Mouse (Mus musculus): Measurements from ENCODE around the gene Phtf2. TPM values are rescaled to one million over a fixed set of nuclear protein-coding genes. Genes with fewer than 3 reads are reported as not detected.
"Not testable (repeated sequence)": the region's sequence is repeated elsewhere in the genome, so short reads cannot be mapped to it uniquely, and the experiment has no call there.

Gene Phtf2
- polyA plus RNA-seq, 1 experiment = 1.0 TPM

DNA sequence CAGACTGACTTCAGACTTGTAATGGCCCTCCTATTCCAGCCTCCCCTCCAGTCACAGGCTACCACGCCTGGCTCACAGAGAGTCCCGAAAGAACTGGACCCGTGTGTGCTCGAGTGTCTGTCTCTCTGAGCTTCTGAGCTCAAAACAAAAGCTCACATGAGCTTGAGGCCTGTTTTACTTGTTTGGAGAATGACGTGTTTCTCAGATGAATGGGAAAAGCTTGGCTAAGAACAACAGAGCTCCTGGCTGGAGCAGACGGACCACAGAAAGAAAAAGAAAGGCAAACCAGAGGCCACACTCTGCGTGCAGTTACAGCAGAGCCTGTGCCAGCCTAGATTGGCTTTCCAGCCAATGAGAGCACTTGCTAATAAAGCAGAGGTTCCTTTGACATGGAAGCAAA lies 130.2 kb downstream of the Phtf2 start:
- Histone ChIP-seq H3K36me3 (replicated peaks; ENCODE audit: low read length) (no peaks in the 10 kb centered on the region), H3K4me3 (replicated peaks) (no peak overlapping the region), H3K4me1 (peaks cover 18% of the 10 kb centered on the region), H3K9me3 (0 out of 2 replicates have a peak, but pooled peaks cover 3% of the 10 kb centered on the region), H3K27me3 (replicated peaks) (peaks cover 4% of the 10 kb centered on the region)
- TF ChIP-seq GATA1 (IDR thresholded peaks at IDR 0.05; ENCODE audit: borderline replicate concordance, low read length) (no peak), FLI1 (IDR thresholded peaks at IDR 0.05; ENCODE audit: low read length) (no peak)

DNA sequence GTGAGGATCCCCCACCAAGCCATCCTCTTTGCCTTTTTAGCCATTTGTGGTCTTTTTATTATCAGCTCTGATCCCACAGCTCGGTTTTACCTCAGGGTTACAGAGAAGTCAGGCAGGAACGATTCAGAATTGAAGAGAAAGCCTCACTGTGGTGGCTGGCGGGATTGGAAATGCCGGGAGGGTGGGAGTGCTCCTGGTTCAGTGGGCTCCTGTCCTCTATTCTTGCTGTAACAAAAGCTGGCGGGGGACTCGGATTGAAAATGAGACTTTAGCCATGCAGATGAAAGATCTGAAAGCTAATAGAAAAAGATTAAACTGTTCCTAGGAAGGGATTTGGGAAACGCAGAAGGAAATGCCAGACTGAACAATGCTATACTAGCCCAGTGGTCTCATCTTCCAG lies 130.9 kb downstream of the Phtf2 start:
- Histone ChIP-seq H3K4me1 (peaks cover 18% of the 10 kb centered on the region), H3K27me3 (replicated peaks) (peaks cover 4% of the 10 kb centered on the region), H3K9me3 (0 out of 2 replicates have a peak, but pooled peaks cover 3% of the 10 kb centered on the region), H3K36me3 (replicated peaks; ENCODE audit: low read length) (no peaks in the 10 kb centered on the region), H3K4me3 (replicated peaks) (no peak overlapping the region)
- TF ChIP-seq GATA1 (IDR thresholded peaks at IDR 0.05; ENCODE audit: borderline replicate concordance, low read length) (no peak), FLI1 (IDR thresholded peaks at IDR 0.05; ENCODE audit: low read length) (no peak)

DNA sequence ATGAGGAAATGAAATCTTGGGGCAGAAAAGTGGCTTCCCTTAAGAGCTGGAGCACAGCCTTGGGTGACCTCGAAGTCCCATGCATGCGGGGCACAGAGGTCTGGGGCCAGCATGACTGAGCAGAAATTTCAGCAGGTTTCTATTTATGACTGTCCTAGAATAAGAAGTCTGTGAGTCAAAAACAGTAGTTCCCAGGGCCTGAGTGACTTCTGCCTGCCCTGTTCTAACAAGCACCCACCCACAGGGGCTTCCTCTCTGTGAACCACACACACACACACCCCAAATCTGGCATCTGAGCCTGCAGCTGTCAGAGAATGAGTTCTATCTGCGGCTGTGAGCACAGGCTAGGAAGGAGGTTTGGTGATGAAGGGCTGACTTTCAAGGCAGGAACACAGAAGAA lies 132.4 kb downstream of the Phtf2 start:
- H3K9me3 ChIP-seq = 0 out of 2 replicates have a peak, but pooled peaks cover 3% of the 10 kb centered on the region
- peaks cover 4% of the 10 kb centered on the region for H3K27me3 ChIP-seq (replicated peaks)
- H3K4me3 ChIP-seq (replicated peaks) = peak overlapping the region; percentile 29
- peaks cover 18% of the 10 kb centered on the region for H3K4me1 ChIP-seq
- no peak for TF ChIP-seq GATA1 (IDR thresholded peaks at IDR 0.05; ENCODE audit: borderline replicate concordance, low read length)
- TF ChIP-seq FLI1 (IDR thresholded peaks at IDR 0.05; ENCODE audit: low read length) = no peak
- H3K36me3 ChIP-seq (replicated peaks; ENCODE audit: low read length) = no peaks in the 10 kb centered on the region

DNA sequence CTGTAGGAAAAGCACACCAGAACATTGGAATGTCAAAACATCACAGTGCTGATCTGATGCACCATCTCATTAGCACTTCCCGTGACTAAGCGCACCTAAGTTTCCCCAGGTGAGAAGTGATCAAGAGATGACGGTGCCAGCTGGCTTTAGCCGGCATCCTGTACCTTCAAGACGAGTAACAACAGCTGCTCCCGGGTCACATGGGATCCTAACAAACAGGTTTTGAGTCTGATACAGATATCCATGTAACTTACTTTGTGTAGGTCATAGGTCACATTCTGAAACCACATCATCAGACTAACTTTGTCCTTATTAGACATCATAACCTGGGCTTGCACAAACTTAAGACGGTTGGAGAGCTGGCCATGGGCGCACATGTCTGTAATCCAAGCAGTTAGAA lies 133.1 kb downstream of the Phtf2 start:
- TF ChIP-seq GATA1 (IDR thresholded peaks at IDR 0.05; ENCODE audit: borderline replicate concordance, low read length) = no peak
- Histone ChIP-seq H3K36me3 (replicated peaks; ENCODE audit: low read length) (no peaks in the 10 kb centered on the region), H3K4me1 (peaks cover 18% of the 10 kb centered on the region), H3K4me3 (replicated peaks) (no peak overlapping the region), H3K27me3 (replicated peaks) (peaks cover 5% of the 10 kb centered on the region), H3K9me3 (0 out of 2 replicates have a peak, but pooled peaks cover 3% of the 10 kb centered on the region)

DNA sequence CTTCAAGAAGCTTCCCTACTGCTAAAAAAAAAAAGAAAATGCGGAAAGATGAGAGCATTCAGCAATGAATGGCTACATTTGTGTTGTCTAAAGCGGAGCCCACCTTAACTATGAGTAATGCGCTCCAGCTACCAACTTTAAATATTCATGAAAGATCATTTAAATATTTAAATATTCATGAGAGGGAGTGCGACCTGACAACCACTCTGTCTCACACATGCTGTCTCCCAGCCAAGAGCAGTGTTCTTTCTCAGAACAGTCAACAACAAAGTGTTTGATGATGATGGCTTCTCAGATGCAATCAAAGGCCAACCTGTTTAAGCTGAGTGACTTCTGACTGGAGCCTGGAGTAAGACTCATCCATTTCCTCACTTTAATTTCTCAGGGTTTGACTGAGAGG lies 133.8 kb downstream of the Phtf2 start:
- Histone ChIP-seq H3K9me3 (0 out of 2 replicates have a peak, but pooled peaks cover 3% of the 10 kb centered on the region), H3K36me3 (replicated peaks; ENCODE audit: low read length) (no peaks in the 10 kb centered on the region), H3K4me1 (peaks cover 18% of the 10 kb centered on the region), H3K27me3 (replicated peaks) (peaks cover 5% of the 10 kb centered on the region), H3K4me3 (replicated peaks) (no peak overlapping the region)
- TF ChIP-seq GATA1 (IDR thresholded peaks at IDR 0.05; ENCODE audit: borderline replicate concordance, low read length) (no peak), FLI1 (IDR thresholded peaks at IDR 0.05; ENCODE audit: low read length) (no peak)

DNA sequence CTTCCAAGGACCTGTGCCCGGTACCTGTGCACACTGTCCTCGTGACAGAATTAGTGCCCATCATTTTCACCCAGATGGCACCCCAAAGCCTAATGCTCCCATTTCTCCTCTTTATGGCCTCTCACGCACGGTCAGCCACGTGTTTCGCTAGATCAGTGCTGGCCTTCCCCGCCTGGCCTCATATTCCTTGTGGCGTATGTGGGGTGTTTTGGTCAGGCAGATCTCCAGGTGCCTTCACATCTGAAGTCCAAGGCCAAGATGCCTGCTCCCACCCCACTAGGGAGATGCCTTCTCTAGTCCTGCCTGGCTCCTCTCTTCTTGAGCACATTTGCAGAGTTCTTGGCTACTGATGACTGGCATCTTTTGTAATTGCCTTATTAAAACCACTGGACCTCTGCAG lies 140.0 kb downstream of the Phtf2 start:
- Histone ChIP-seq H3K4me3 (replicated peaks) (no peak overlapping the region), H3K9me3 (no peaks in the 10 kb centered on the region), H3K36me3 (replicated peaks; ENCODE audit: low read length) (no peaks in the 10 kb centered on the region), H3K4me1 (no peaks in the 10 kb centered on the region), H3K27me3 (replicated peaks) (peaks cover 3% of the 10 kb centered on the region)
- TF ChIP-seq FLI1 (IDR thresholded peaks at IDR 0.05; ENCODE audit: low read length) = no peak
- TF ChIP-seq GATA1 (IDR thresholded peaks at IDR 0.05; ENCODE audit: borderline replicate concordance, low read length) = no peak

DNA sequence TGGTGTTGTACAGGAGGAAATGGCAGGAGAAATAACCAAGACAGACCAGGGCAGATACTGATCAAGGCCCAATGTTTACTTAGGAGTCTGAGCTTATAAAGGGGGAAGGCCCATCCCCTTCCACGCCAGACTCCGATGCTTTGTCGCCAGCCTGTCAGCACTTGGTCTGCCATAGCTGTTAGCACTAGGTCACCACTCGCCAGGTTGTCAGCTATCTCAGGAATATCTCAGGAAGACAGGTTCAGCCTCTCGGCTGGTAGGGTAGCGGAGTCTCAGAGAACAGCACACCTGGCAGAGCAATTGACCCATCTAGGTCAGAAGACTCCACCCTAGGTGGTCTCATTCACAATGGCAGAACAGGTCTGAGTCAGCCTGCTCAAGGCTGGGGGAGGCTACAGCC lies 140.7 kb downstream of the Phtf2 start:
- Histone ChIP-seq H3K4me3 (replicated peaks) (no peak overlapping the region), H3K9me3 (no peaks in the 10 kb centered on the region), H3K36me3 (replicated peaks; ENCODE audit: low read length) (no peaks in the 10 kb centered on the region), H3K4me1 (no peaks in the 10 kb centered on the region), H3K27me3 (replicated peaks) (peaks cover 3% of the 10 kb centered on the region)
- TF ChIP-seq FLI1 (IDR thresholded peaks at IDR 0.05; ENCODE audit: low read length) = no peak
- no peak for TF ChIP-seq GATA1 (IDR thresholded peaks at IDR 0.05; ENCODE audit: borderline replicate concordance, low read length)

DNA sequence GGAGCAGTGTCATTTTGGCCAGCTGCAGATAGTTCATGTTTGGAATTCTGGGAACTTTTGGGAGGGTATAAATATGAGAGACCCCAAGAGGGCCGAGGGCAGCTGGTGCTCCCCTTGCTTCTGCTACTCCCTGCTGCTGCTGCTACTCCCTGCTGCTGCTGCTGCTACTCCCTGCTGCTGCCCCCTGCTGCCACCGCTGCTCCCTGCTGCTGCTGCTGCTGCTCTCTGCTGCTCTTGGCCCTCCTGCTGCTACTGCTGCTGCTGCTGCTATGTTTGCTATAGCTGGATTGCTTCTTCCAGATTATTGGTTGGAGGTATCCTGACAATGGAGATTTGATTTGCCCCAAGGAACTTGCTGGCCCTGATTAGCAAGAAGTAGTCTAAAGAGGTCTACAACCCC lies 143.1 kb downstream of the Phtf2 start:
- peaks cover 1% of the 10 kb centered on the region for H3K27me3 ChIP-seq (replicated peaks)
- peak overlapping the region; percentile 62 for H3K4me3 ChIP-seq (replicated peaks)
- no peaks in the 10 kb centered on the region for H3K9me3 ChIP-seq
- TF ChIP-seq FLI1 (IDR thresholded peaks at IDR 0.05; ENCODE audit: low read length) = no peak
- no peak for TF ChIP-seq GATA1 (IDR thresholded peaks at IDR 0.05; ENCODE audit: borderline replicate concordance, low read length)
- H3K36me3 ChIP-seq (replicated peaks; ENCODE audit: low read length) = no peaks in the 10 kb centered on the region
- H3K4me1 ChIP-seq = no peaks in the 10 kb centered on the region

DNA sequence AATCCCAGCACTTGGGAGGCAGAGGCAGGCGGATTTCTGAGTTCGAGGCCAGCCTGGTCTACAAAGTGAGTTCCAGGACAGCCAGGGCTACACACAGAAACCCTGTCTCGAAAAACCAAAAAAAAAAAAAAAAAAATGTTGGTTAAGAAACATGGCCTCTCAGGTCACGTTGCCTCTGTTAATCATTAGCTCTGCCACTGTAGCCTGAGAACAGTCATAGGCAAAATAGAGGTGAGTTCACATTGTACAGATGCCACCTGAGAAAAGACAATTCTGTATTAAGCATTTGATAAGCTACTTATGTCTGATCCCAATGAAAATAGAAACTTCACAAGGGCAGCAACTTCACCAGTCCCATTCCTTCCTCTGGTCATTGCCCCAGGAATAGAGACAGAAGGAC lies 158.7 kb downstream of the Phtf2 start:
- not testable (repeated sequence) for H3K4me1 ChIP-seq; H3K36me3 ChIP-seq (replicated peaks; ENCODE audit: low read length); H3K27me3 ChIP-seq (replicated peaks); H3K4me3 ChIP-seq (replicated peaks); H3K9me3 ChIP-seq

DNA sequence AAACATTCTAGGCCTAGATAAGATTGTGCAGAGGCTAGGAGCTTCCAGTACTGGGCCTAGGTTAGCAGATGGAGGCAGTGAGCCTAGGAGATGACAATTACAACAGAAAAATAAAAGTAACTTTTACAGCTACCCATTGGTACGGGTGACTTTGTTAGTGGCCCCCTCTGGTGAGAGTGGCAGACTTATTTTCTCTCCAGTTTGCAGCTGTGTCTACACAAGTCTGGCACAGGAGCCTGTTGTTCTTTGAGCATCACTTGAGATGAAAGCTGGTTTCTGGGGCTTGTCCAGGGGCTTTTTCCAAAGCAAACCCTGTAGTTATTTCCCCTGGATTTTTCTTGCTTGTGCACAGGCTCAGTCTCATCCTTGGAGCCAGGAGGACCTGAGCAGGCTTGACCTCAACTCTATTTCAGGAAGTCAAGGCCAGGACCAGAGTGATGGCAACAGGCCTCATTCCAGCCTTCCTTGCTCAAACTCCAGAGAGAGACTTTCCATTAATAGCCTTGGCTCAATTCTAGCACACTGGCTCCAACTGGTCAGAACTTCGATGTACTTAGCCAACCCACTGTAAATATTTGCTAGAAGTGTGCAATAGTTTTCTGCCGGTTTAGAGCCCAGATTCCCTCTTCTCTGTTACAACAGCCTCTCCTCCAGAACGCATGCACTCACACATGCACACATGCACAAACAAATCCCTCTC lies 161.6 kb downstream of the Phtf2 start:
- no peak for TF ChIP-seq FLI1 (IDR thresholded peaks at IDR 0.05; ENCODE audit: low read length)
- no peak for TF ChIP-seq GATA1 (IDR thresholded peaks at IDR 0.05; ENCODE audit: borderline replicate concordance, low read length)

DNA sequence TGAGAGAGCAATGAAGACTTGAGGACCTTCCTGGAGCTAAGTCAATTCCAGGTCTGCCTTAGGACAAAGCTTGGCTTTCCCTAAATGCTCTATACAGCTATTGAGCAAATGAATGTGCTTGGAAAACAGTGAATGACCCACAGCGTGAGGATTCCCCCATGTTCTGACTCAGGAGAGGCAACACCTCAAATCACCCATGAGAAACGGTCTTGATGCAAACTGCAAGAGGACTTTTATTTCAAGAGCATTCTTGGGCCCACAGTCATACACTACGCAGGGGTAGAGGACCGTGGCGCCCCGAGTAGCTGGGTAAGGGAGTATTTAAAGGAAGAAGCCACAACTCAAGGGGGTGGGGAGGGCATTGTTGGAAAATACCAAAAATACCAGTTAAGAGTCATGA lies 165.9 kb downstream of the Phtf2 start:
- H3K4me1 ChIP-seq; H3K4me3 ChIP-seq (replicated peaks); H3K36me3 ChIP-seq (replicated peaks; ENCODE audit: low read length); H3K9me3 ChIP-seq; H3K27me3 ChIP-seq (replicated peaks): not testable (repeated sequence)

More for the DNA sequence above, 161.6 kb downstream of the Phtf2 start:
- Histone ChIP-seq H3K4me3 (replicated peaks) (no peak overlapping the region), H3K4me1 (no peaks in the 10 kb centered on the region), H3K27me3 (replicated peaks) (peaks cover 1% of the 10 kb centered on the region), H3K9me3 (peaks cover 7% of the 10 kb centered on the region; the same call in 1 of the 2 replicates), H3K36me3 (replicated peaks; ENCODE audit: low read length) (no peaks in the 10 kb centered on the region)

DNA sequence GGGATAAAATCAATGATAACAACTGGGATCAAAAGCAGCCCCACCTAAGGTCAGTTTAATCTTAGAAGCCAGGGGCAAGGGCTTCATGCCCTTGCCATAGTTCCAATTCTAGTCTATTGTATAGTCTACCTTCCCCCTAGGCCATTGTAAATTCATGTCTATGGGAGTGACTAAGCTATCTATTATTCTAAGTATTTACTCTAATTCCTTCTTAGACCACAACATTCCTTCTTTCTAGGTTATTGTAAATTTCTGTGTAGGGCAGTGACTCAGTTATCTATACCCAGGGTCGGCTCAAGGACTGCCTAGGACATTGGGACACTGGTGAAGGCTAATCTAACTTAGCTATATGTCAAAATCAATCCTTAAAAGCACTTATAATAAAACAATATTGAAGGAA lies 167.3 kb downstream of the Phtf2 start:
- not testable (repeated sequence) for H3K4me1 ChIP-seq; H3K27me3 ChIP-seq (replicated peaks); H3K9me3 ChIP-seq; H3K4me3 ChIP-seq (replicated peaks); H3K36me3 ChIP-seq (replicated peaks; ENCODE audit: low read length)

DNA sequence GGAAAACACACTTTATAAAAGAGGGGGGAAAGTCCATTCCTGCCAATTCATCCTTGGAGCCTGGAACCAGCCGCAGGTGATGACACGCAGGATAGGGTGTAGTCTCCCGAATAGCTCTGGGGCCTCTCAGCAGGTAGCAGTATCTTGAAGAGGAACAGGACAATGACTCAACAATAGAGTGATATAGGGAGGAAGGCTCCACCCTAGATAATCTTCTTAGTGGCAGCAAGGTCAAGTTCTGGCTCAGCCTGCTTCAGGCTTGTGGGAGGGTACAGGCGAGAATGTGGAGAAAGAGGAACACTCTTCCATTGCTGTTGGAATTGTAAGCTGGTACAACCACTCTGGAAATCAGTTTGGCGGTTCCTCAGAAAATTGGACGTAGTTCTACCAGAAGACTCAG lies 171.1 kb downstream of the Phtf2 start:
- H3K9me3 ChIP-seq; H3K36me3 ChIP-seq (replicated peaks; ENCODE audit: low read length); H3K27me3 ChIP-seq (replicated peaks); H3K4me1 ChIP-seq; H3K4me3 ChIP-seq (replicated peaks): not testable (repeated sequence)

Data from megakaryocyte, embryonic 14.5 days (primary cell).